Mouse (Mus musculus): ENCODE results near the gene Grin1. TPM values are rescaled to one million over a fixed set of nuclear protein-coding genes. Genes with fewer than 3 reads are reported as not detected.
A peak's percentile ranks its signal among the peaks of the same experiment; 100 is the strongest.
"Not testable (repeated sequence)": the region's sequence is repeated elsewhere in the genome, so short reads cannot be mapped to it uniquely, and the experiment has no call there.

Gene Grin1
- polyA plus RNA-seq, 1 experiment from 2014 or later, result 0.71 TPM

DNA sequence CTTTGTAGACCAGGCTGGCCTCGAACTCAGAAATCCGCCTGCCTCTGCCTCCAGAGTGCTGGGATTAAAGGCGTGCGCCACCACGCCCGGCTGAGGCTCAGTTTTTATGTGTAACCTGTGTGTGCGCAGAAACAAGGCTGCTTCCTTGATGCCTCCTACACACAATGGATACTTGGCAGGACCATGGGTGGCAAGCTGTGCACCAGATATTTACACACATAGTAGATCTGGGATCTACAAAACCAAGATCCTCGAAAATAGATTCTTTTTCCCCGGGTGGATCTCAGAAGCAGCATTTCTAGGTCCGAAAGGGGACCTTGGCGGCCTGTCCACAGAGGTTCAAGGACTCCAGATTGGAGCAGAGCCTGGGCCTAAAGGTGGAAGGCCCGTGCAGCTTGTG is 57.1 kb downstream of the Grin1 start:
- no peaks in the 10 kb centered on the region for H3K36me3 ChIP-seq
- H3K4me2 ChIP-seq, result peak overlapping the region; percentile 97
- H3K27me3 ChIP-seq, result peaks cover 11% of the 10 kb centered on the region
- no peaks in the 10 kb centered on the region for H3K9me3 ChIP-seq (replicated peaks)
- WGBS, result 51% methylated on average over 12 of the region's 12 CpGs
- H3K4me3 ChIP-seq (replicated peaks), result peak overlapping the region; percentile 76
- H3K4me1 ChIP-seq, result peaks cover 48% of the 10 kb centered on the region
- peak overlapping the region; percentile 42 for H3K27ac ChIP-seq
- peak; percentile 24 for ATAC-seq (replicated peaks; ENCODE audit: low FRiP score)
- peak overlapping the region; percentile 35; the same call in 1 of the 2 replicates for H3K9ac ChIP-seq

DNA sequence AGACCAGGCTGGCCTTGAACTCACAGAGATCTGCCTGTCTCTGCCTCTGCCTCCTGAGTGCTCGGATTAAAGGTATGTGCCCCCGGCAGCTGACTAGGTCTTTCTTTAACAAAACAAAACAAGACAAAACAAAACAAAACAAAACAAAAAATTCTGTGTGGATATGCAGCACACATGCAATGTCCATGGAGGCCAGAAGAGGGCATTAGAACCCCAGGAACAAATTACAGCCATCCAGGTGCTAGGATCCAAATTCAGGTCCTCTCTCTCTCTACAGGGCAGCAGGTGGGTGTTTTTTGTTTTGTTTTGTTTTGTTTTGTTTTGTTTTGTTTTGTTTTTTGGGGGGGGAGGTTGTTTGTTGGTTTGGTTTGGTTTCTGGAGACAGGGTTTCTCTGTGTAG is 60.1 kb downstream of the Grin1 start:
- Histone ChIP-seq H3K4me3 (replicated peaks) (no peak overlapping the region), H3K9me3 (replicated peaks) (no peaks in the 10 kb centered on the region), H3K27ac (no peak overlapping the region), H3K4me1 (peaks cover 36% of the 10 kb centered on the region), H3K4me2 (no peak overlapping the region), H3K27me3 (peaks cover 5% of the 10 kb centered on the region), H3K9ac (no peak overlapping the region), H3K36me3 (no peaks in the 10 kb centered on the region)
- no peak for ATAC-seq (replicated peaks; ENCODE audit: low FRiP score)
- WGBS, result 60% methylated on average over 2 of the region's 2 CpGs

- 84% methylated on average over 5 of the region's 5 CpGs for WGBS
- H3K27me3 ChIP-seq; H3K9me3 ChIP-seq (replicated peaks); H3K4me2 ChIP-seq; H3K27ac ChIP-seq; H3K9ac ChIP-seq; ATAC-seq (replicated peaks; ENCODE audit: low FRiP score); H3K4me3 ChIP-seq (replicated peaks): not testable (repeated sequence)
- Histone ChIP-seq H3K4me1 (peaks cover 24% of the 10 kb centered on the region), H3K36me3 (peaks cover 14% of the 10 kb centered on the region)
Observed at GRCm38 (mm10) chr2:25257250-25257649, 61.7 kb downstream of the Grin1 start.

DNA sequence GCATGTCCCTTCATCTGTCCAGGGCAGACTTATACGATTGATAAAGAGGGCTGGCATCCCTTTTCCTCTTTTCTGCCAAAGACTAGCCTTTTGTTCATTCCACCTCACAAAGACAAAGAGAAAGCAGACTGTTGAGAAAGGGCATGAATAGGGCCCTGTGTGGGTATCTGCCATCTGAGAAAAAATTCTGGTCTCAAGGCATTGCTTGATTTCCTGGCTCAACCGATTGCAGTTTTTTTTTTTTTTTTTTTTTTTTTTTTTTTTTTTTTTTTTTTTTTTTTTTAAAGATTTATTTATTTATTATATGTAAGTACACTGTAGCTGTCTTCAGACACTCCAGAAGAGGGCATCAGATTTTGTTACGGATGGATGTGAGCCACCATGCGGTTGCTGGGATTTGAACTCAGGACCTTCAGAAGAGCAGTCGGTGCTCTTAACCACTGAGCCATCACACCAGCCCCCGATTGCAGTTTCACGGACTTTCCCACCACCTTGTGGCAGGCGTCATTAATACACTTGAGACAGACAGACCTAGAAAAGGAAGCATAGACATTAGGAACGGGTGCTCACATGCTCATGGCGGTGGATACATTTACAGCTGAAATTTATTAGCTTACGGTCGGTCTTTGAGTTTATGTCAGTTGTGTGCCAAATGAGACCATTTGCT is 62.4 kb downstream of the Grin1 start:
- H3K36me3 ChIP-seq, result peaks cover 21% of the 10 kb centered on the region
- not testable (repeated sequence) for H3K27ac ChIP-seq; H3K27me3 ChIP-seq; ATAC-seq (replicated peaks; ENCODE audit: low FRiP score); H3K9me3 ChIP-seq (replicated peaks)
- H3K9ac ChIP-seq, result peak overlapping the region; percentile 84; the same call in 1 of the 2 replicates
- peaks cover 20% of the 10 kb centered on the region for H3K4me1 ChIP-seq
- H3K4me2 ChIP-seq, result peak overlapping the region; percentile 89
- peak overlapping the region; percentile 75 for H3K4me3 ChIP-seq (replicated peaks)
- 56% methylated on average over 12 of the region's 12 CpGs for whole genome bisulfite sequencing

DNA sequence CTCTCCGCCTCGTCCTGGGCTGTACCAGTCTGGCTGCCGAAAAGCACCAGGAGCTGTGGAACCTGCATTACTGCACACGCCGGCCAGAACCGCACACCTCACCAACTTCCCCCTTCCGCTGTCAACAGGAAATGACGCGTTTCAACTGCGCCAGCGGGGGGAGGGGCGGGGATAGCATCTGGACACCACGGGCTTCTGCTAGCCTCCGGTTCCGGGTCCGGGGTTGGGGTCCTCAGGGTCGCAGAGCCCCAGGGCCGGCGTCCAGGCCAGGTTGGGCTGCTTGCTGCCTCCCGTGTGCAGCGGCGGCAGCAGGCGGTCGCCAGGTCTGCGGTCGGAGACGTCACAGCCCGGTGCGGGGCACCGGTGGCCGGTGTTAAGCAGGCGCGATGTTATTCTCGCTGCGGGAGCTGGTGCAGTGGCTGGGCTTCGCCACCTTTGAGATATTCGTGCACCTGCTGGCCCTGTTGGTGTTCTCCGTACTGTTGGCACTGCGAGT is 63.7 kb downstream of the Grin1 start, which contains the start of gene Tmem203:
Gene Tmem203, plus strand, starts transcription at position 156 of the 496 bp plus-strand sequence.
- Histone ChIP-seq H3K4me1 (peaks cover 20% of the 10 kb centered on the region), H3K9me3 (replicated peaks) (no peaks in the 10 kb centered on the region), H3K4me3 (replicated peaks) (peak within 1 kb of the TSS; percentile 75), H3K9ac (peak within 1 kb of the TSS; percentile 84), H3K27me3 (no peaks in the 10 kb centered on the region), H3K27ac (peak within 1 kb of the TSS; percentile 81), H3K4me2 (peak within 1 kb of the TSS; percentile 89), H3K36me3 (peaks cover 33% of the 10 kb centered on the region)
- ATAC-seq (replicated peaks; ENCODE audit: low FRiP score), result peak; percentile 82
- WGBS, result under 1% methylated on average over 39 of the region's 39 CpGs

DNA sequence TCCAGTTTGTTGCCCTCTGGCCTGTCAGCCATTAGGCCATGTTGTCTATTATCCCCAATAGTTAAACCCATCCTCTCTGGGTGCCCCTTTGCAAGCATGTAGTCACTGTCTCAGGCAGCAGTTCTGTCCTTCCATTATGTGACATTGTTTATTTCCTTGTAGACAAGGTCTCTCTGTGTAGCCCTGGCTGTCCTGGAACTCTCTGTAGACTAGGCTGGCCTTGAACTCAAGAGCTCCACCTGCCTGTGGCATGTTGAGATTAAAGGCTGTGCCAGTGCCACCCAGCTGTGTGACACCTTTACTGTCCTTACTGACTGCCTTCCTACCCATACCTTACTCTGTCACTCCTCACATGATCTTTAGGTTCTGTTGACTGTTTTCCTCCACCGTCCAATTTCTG is 66.7 kb downstream of the Grin1 start:
- H3K4me2 ChIP-seq, result no peak overlapping the region
- H3K27ac ChIP-seq, result no peak overlapping the region
- WGBS, result 88% methylated on average over 1 of the region's 1 CpGs
- no peak overlapping the region for H3K4me3 ChIP-seq (replicated peaks)
- H3K9ac ChIP-seq, result no peak overlapping the region
- no peaks in the 10 kb centered on the region for H3K27me3 ChIP-seq
- ATAC-seq (replicated peaks; ENCODE audit: low FRiP score), result no peak
- H3K36me3 ChIP-seq, result peaks cover 62% of the 10 kb centered on the region
- peaks cover 20% of the 10 kb centered on the region for H3K4me1 ChIP-seq
- H3K9me3 ChIP-seq (replicated peaks), result no peaks in the 10 kb centered on the region

DNA sequence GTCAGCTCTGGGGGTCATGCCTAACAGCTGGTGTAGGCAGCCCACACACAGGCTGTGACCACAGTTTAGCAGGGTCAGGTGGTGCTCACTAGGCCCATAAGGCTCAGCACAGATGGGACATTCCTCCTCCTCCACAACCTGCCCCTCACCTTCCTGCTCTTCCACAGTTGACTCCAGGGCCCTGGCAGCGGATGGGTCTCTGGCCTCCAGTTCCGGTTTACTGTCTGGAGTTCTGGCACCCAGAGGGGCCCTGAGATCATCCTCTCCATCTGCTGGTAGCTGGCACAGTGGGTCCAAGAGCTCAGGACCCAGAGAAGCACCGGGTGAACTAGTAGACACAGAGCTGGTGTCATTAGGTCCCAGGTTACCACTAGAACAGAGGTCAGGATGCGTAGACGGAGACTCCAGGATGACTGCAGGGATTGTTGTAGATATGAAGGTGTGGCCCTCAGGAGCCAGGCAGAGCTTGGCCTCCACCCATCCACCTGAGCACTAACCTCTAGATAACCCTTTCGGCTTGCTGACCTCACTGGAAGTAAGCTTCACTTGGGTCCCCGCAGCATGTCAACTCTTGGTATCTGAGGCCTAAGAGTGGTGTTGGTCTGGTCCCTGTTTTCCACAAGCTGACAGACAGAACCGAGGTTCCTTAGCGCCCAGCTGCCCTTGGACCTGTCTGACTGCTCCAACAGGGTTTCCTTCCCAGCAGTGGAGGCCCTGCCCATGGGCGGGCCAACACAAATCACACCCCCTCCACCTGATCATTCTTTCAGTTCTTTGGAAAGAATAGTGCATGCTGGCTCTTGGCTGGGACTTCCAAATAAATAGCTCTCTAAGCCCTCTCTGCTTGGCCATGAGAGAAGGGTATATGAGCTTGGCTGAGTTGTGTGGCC is 72.6 kb downstream of the Grin1 start, which contains the start of gene AL732309.1:
Gene AL732309.1, minus strand, starts transcription at position 681 of the 890 bp plus-strand sequence.
- H3K4me2 ChIP-seq, result no peak within 1 kb of the TSS

DNA sequence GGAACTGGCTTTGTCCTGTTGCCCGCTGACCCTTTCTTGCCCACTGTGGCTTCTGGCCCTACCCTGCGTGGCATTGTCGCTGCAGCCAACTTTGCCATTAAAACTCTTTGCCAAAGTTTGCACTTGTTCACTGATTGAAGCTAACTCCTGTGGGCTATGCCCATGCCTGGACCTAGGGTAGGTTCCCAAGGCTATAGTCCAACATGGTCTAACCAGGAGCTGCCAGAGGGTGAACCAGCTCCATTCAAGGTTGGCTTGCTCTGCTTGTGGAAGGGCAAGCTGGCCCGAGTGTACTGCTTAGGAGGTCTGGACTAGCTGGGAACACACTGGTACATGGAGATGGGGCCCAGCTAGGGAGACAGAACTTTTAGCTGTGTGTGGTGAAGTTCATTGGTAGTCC is 74.8 kb downstream of the Grin1 start:
- Histone ChIP-seq H3K27me3 (peaks cover 28% of the 10 kb centered on the region), H3K4me2 (no peak overlapping the region), H3K9me3 (replicated peaks) (no peaks in the 10 kb centered on the region), H3K4me1 (peaks cover 33% of the 10 kb centered on the region), H3K9ac (no peak overlapping the region), H3K27ac (no peak overlapping the region), H3K36me3 (peaks cover 32% of the 10 kb centered on the region), H3K4me3 (replicated peaks) (no peak overlapping the region)
- no peak for ATAC-seq (replicated peaks; ENCODE audit: low FRiP score)
- 89% methylated on average over 4 of the region's 4 CpGs for WGBS

More for the DNA sequence above, 72.6 kb downstream of the Grin1 start, which contains the start of gene AL732309.1:
- peaks cover 23% of the 10 kb centered on the region for H3K27me3 ChIP-seq
- no peaks in the 10 kb centered on the region for H3K9me3 ChIP-seq (replicated peaks)
- no peak for ATAC-seq (replicated peaks; ENCODE audit: low FRiP score)
- peaks cover 54% of the 10 kb centered on the region for H3K36me3 ChIP-seq
- H3K4me3 ChIP-seq (replicated peaks), result no peak within 1 kb of the TSS
- H3K9ac ChIP-seq, result no peak within 1 kb of the TSS
- WGBS, result 85% methylated on average over 10 of the region's 10 CpGs
- H3K27ac ChIP-seq, result no peak within 1 kb of the TSS
- H3K4me1 ChIP-seq, result peaks cover 19% of the 10 kb centered on the region

DNA sequence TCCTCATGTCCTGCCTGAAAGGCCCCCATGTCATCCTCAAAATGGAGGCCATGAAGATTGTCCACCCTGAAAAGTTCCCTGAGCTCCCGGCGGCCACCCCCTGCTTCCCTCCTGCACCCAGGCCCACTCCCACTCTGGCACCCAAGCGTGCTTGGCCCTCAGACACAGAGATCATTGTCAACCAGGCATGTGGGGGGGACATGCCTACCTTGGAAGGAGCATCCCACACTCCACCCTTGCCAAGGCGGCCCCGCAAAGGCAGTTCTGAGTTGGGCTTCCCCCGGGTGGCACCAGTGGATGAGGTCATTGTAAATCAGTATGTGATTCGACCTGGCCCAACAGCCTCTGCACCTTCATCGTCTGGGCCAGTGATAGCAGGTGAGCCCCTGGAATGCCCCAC is 75.6 kb downstream of the Grin1 start:
- H3K9ac ChIP-seq, result peak overlapping the region; percentile 63; the same call in 1 of the 2 replicates
- H3K27me3 ChIP-seq, result peaks cover 28% of the 10 kb centered on the region
- H3K4me2 ChIP-seq, result peak overlapping the region; percentile 99; the same call in 1 of the 2 replicates
- ATAC-seq (replicated peaks; ENCODE audit: low FRiP score), result no peak
- peaks cover 25% of the 10 kb centered on the region for H3K36me3 ChIP-seq
- WGBS, result 79% methylated on average over 8 of the region's 8 CpGs
- H3K27ac ChIP-seq, result no peak overlapping the region
- peaks cover 33% of the 10 kb centered on the region for H3K4me1 ChIP-seq
- no peaks in the 10 kb centered on the region for H3K9me3 ChIP-seq (replicated peaks)
- H3K4me3 ChIP-seq (replicated peaks), result peak overlapping the region; percentile 62; the same call in 1 of the 2 replicates

DNA sequence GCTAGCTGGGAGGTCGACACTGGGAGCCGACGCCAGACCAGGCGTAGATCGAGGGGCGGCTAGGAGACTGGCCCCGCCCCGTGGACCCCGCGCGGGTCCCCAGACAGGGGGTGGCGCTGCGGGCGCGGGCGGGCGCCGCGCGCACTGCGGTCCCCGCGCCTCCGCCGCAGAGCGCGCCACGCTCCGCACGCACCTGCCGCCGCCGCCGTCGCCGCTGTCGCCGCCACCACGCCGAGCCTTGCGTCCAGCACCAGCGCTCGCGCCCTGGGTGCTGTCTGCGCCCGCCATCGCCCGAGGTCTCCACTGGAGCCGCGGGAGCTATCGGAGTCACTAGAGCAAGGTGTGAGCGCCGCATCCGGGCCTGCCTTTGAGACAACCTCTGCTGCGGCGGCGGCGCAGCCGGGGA is 76.9 kb downstream of the Grin1 start, which contains the start of the genes Rnf208 and Cysrt1:
Gene Rnf208, plus strand, starts transcription at position 155 of the 406 bp plus-strand sequence.
Gene Cysrt1, minus strand, starts transcription at position 352 of the 406 bp plus-strand sequence.
- peak within 1 kb of the TSS; percentile 78 for H3K27ac ChIP-seq
- no peak for ATAC-seq (replicated peaks; ENCODE audit: low FRiP score)

GRCm38 (mm10) chr2:25241438-25241775 is 77.6 kb downstream of the Grin1 start:
- H3K27ac ChIP-seq, result peak overlapping the region; percentile 78
- H3K4me1 ChIP-seq, result peaks cover 36% of the 10 kb centered on the region
- H3K4me2 ChIP-seq, result peak overlapping the region; percentile 99
- WGBS, result 18% methylated on average over 6 of the region's 6 CpGs
- peak; percentile 19 for ATAC-seq (replicated peaks; ENCODE audit: low FRiP score)
- no peaks in the 10 kb centered on the region for H3K9me3 ChIP-seq (replicated peaks)
- peak overlapping the region; percentile 62 for H3K4me3 ChIP-seq (replicated peaks)
- H3K36me3 ChIP-seq, result peaks cover 6% of the 10 kb centered on the region
- H3K9ac ChIP-seq, result no peak overlapping the region
- peaks cover 28% of the 10 kb centered on the region for H3K27me3 ChIP-seq

More for the DNA sequence above, 76.9 kb downstream of the Grin1 start, which contains the start of the genes Rnf208 and Cysrt1:
- Histone ChIP-seq H3K9ac (peak within 1 kb of the TSS; percentile 63), H3K27me3 (peaks cover 28% of the 10 kb centered on the region), H3K4me1 (peaks cover 33% of the 10 kb centered on the region), H3K9me3 (replicated peaks) (no peaks in the 10 kb centered on the region), H3K36me3 (peaks cover 13% of the 10 kb centered on the region), H3K4me3 (replicated peaks) (peak within 1 kb of the TSS; percentile 62), H3K4me2 (peak within 1 kb of the TSS; percentile 99)
- 0% methylated on average over 53 of the region's 59 CpGs for WGBS
